In the genomic region with DNA sequence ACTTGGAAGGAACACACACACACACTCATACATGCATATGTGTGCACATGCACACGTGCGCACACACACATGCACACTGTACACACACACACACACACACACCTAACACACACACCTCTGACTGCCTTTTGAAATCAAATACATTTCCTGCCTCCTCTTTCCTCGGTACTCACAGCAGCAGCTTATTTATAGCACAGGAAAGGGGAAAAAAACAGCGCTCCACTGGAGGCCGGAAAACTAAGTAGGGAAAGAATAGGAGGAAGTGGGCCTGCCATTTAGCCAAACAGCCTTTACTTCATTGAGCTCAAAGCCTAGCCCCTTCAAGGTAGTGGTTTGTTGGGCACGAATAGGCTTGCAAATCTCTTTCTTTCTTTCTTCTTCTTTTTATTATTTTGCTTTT, we compare ENCODE assay signal across 8 mouse cellular contexts. TPM values are rescaled to one million over a fixed set of nuclear protein-coding genes. Genes with fewer than 3 reads are reported as not detected.
DNase-seq lines count a peak whose midpoint lies in the region; ATAC-seq and TF ChIP-seq lines count a peak whose summit lies in the region.

Gene Rasgrp3, plus strand, starts transcription at position 298 of the 400 bp plus-strand sequence.

- no peak within 1 kb of the TSS for H3K27ac ChIP-seq in hindbrain, postnatal 0 days
- no peak within 1 kb of the TSS for H3K27ac ChIP-seq in hindbrain, embryonic 12.5 days
- peak within 1 kb of the TSS; percentile 65 for H3K27ac ChIP-seq in heart, embryonic 15.5 days
- no peak within 1 kb of the TSS; the same call in 1 of the 2 replicates for H3K27ac ChIP-seq in limb, embryonic 14.5 days (replicated peaks; ENCODE audit: low read depth, low read length)
- H3K27ac ChIP-seq in stomach, embryonic 16.5 days (ENCODE audit: low read length), result peak within 1 kb of the TSS; percentile 60; the same call in 1 of the 2 replicates

- no peak for DNase-seq in hindbrain, postnatal 0 days (ENCODE audit: low spot score)
- peak; percentile 35 for DNase-seq in brain, adult 2 months (ENCODE audit: low read depth, low spot score)
- DNase-seq in limb, embryonic 14.5 days (ENCODE audit: low spot score), result no peak
- DNase-seq in cerebellum, adult 18-20 months, result no peak
- DNase-seq in right cerebral cortex, adult 18-20 months, result no peak

- ATAC-seq in hindbrain, postnatal 0 days, result no peak
- ATAC-seq in hindbrain, embryonic 12.5 days (ENCODE audit: low FRiP score), result no peak
- peak; percentile 60; the same call in 1 of the 2 replicates for ATAC-seq in heart, embryonic 15.5 days (replicated peaks; ENCODE audit: insufficient number of reproducible peaks, insufficient read depth, low FRiP score, low read depth)
- no peak for ATAC-seq in limb, embryonic 14.5 days (ENCODE audit: low FRiP score, low read depth)
- no peak for ATAC-seq in stomach, embryonic 16.5 days (ENCODE audit: insufficient read depth, low FRiP score)

- no peaks in the 10 kb centered on the region for H3K9me3 ChIP-seq in hindbrain, postnatal 0 days (ENCODE audit: low read length)
- H3K9me3 ChIP-seq in hindbrain, embryonic 12.5 days (replicated peaks), result no peaks in the 10 kb centered on the region
- H3K9me3 ChIP-seq in heart, embryonic 15.5 days (replicated peaks), result no peaks in the 10 kb centered on the region
- H3K9me3 ChIP-seq in limb, embryonic 14.5 days (ENCODE audit: control insufficient read depth, low read length), result no peaks in the 10 kb centered on the region
- no peaks in the 10 kb centered on the region for H3K9me3 ChIP-seq in stomach, embryonic 16.5 days (replicated peaks; ENCODE audit: control insufficient read depth, low read length)

- no peak for TF ChIP-seq POLR2A in limb, embryonic 14.5 days (IDR thresholded peaks at IDR 0.05; ENCODE audit: borderline replicate concordance, extremely low read depth, insufficient read depth, insufficient read length)

- H3K4me1 ChIP-seq in hindbrain, postnatal 0 days (ENCODE audit: insufficient read depth, low read length), result no peaks in the 10 kb centered on the region
- H3K4me1 ChIP-seq in hindbrain, embryonic 12.5 days, result 0 out of 2 replicates have a peak, but pooled peaks cover 3% of the 10 kb centered on the region
- no peaks in the 10 kb centered on the region for H3K4me1 ChIP-seq in heart, embryonic 15.5 days (replicated peaks)
- no peaks in the 10 kb centered on the region for H3K4me1 ChIP-seq in limb, embryonic 14.5 days (ENCODE audit: control insufficient read depth, insufficient read depth, low read length)
- 0 out of 2 replicates have a peak, but pooled peaks cover 2% of the 10 kb centered on the region for H3K4me1 ChIP-seq in stomach, embryonic 16.5 days (ENCODE audit: control insufficient read depth, insufficient read depth, low read length)

- H3K9ac ChIP-seq in hindbrain, postnatal 0 days (replicated peaks; ENCODE audit: low read length), result no peak within 1 kb of the TSS
- H3K9ac ChIP-seq in hindbrain, embryonic 12.5 days, result no peak within 1 kb of the TSS
- H3K9ac ChIP-seq in heart, embryonic 15.5 days, result no peak within 1 kb of the TSS
- no peak within 1 kb of the TSS for H3K9ac ChIP-seq in limb, embryonic 14.5 days (ENCODE audit: low read depth, low read length, severe bottlenecking)
- no peak within 1 kb of the TSS for H3K9ac ChIP-seq in stomach, embryonic 16.5 days (ENCODE audit: low read length)

- WGBS in hindbrain, postnatal 0 days, result 69% methylated on average over 6 of the region's 6 CpGs
- WGBS in hindbrain, embryonic 12.5 days, result 71% methylated on average over 6 of the region's 6 CpGs
- WGBS in heart, embryonic 15.5 days, result 42% methylated on average over 6 of the region's 6 CpGs
- WGBS in limb, embryonic 14.5 days, result 46% methylated on average over 6 of the region's 6 CpGs
- 61% methylated on average over 6 of the region's 6 CpGs for WGBS in stomach, embryonic 16.5 days

- no peaks in the 10 kb centered on the region for H3K36me3 ChIP-seq in hindbrain, postnatal 0 days (ENCODE audit: insufficient read depth, low read length)
- no peaks in the 10 kb centered on the region for H3K36me3 ChIP-seq in hindbrain, embryonic 12.5 days
- H3K36me3 ChIP-seq in heart, embryonic 15.5 days, result no peaks in the 10 kb centered on the region
- H3K36me3 ChIP-seq in limb, embryonic 14.5 days (ENCODE audit: control insufficient read depth, insufficient read depth, low read length), result no peaks in the 10 kb centered on the region
- no peaks in the 10 kb centered on the region for H3K36me3 ChIP-seq in stomach, embryonic 16.5 days (ENCODE audit: control insufficient read depth, insufficient read depth, low read length)

- 0 out of 2 replicates have a peak within 1 kb of the TSS, but pooled peaks have one; percentile 4 for H3K4me3 ChIP-seq in hindbrain, postnatal 0 days (ENCODE audit: low read length)
- no peak within 1 kb of the TSS for H3K4me3 ChIP-seq in hindbrain, embryonic 12.5 days
- peak within 1 kb of the TSS; percentile 39 for H3K4me3 ChIP-seq in heart, embryonic 15.5 days
- H3K4me3 ChIP-seq in limb, embryonic 14.5 days (replicated peaks; ENCODE audit: low read length), result peak within 1 kb of the TSS; percentile 2; the same call in 1 of the 2 replicates
- H3K4me3 ChIP-seq in stomach, embryonic 16.5 days (replicated peaks; ENCODE audit: low read length), result peak within 1 kb of the TSS; percentile 29

- no peak for TF ChIP-seq CTCF in hindbrain, postnatal 0 days (IDR thresholded peaks at IDR 0.05; ENCODE audit: low read depth)

- no peak within 1 kb of the TSS for H3K4me2 ChIP-seq in hindbrain, postnatal 0 days (ENCODE audit: low read depth, low read length)
- no peak within 1 kb of the TSS for H3K4me2 ChIP-seq in hindbrain, embryonic 12.5 days (replicated peaks)
- peak within 1 kb of the TSS; percentile 41; the same call in 1 of the 2 replicates for H3K4me2 ChIP-seq in heart, embryonic 15.5 days
- no peak within 1 kb of the TSS for H3K4me2 ChIP-seq in limb, embryonic 14.5 days (replicated peaks; ENCODE audit: low read depth, low read length, severe bottlenecking)
- H3K4me2 ChIP-seq in stomach, embryonic 16.5 days (ENCODE audit: low read depth, low read length), result no peak within 1 kb of the TSS

- H3K27me3 ChIP-seq in hindbrain, postnatal 0 days (ENCODE audit: insufficient read depth, low read length), result no peaks in the 10 kb centered on the region
- no peaks in the 10 kb centered on the region for H3K27me3 ChIP-seq in hindbrain, embryonic 12.5 days
- H3K27me3 ChIP-seq in heart, embryonic 15.5 days, result no peaks in the 10 kb centered on the region
- H3K27me3 ChIP-seq in limb, embryonic 14.5 days (ENCODE audit: control insufficient read depth, insufficient read depth, low read length), result no peaks in the 10 kb centered on the region
- no peaks in the 10 kb centered on the region for H3K27me3 ChIP-seq in stomach, embryonic 16.5 days (ENCODE audit: control insufficient read depth, insufficient read depth, low read length)

RNA-seq across cellular contexts. Expression of gene Rasgrp3, which starts in this region (rescaled TPM):
- 2.1 and 3.3 TPM in 2 replicates for total RNA-seq in hindbrain, postnatal 0 days (2014; rRNA removed)
- 5.1 and 5.9 TPM in 2 replicates for polyA plus RNA-seq in hindbrain, postnatal 0 days (2015; fragmentation: Nextera tagmentation; extraction: Ambion mirVana)
- polyA plus RNA-seq in hindbrain, embryonic 12.5 days (2016; fragmentation: Nextera tagmentation; extraction: Ambion mirVana), result 7.2 and 8.0 TPM in 2 replicates
- polyA plus RNA-seq in heart, embryonic 15.5 days (2015; fragmentation: Nextera tagmentation; extraction: Ambion mirVana), result 15.4 and 20.1 TPM in 2 replicates
- 9.3 and 9.4 TPM in 2 replicates for polyA plus RNA-seq in limb, embryonic 14.5 days (2012; rRNA removed)
- 13.9 and 19.1 TPM in 2 replicates for polyA plus RNA-seq in limb, embryonic 14.5 days (2014; fragmentation: Nextera tagmentation; extraction: Ambion mirVana)
- polyA plus RNA-seq in stomach, embryonic 16.5 days (2015; fragmentation: Nextera tagmentation; extraction: Ambion mirVana), result 14.2 and 15.3 TPM in 2 replicates

Comparison
In these comparisons a context has a peak if more than half of its experiments do, and no peak if none do; other contexts are left out.
1. H3K27ac ChIP-seq: peak in heart, embryonic 15.5 days (single experiment) and stomach, embryonic 16.5 days (single experiment); none in hindbrain, postnatal 0 days (single experiment), hindbrain, embryonic 12.5 days (single experiment) and limb, embryonic 14.5 days (single experiment).